Mouse (Mus musculus) spleen, adult 18-20 months (tissue): ENCODE data around the gene Adam12.

Experiments used
- DNase-seq, 2 experiments: peaks; one replicate each; pipeline ENCODE4 v3.0.0; 2022; ENCODE audit warnings: mixed read lengths in 2 of 2

Gene Adam12

GRCm38 (mm10) chr7:134079980-134080725 is 151.8 kb downstream of the Adam12 start:
- DNase-seq = no peak

GRCm38 (mm10) chr7:134077684-134078083 is 154.3 kb downstream of the Adam12 start:
- no peak for DNase-seq

GRCm38 (mm10) chr7:134073011-134073410 is 158.9 kb downstream of the Adam12 start:
- DNase-seq = no peak

GRCm38 (mm10) chr7:134071153-134071885 is 160.6 kb downstream of the Adam12 start:
- no peak for DNase-seq

GRCm38 (mm10) chr7:134062629-134063028 is 169.3 kb downstream of the Adam12 start:
- DNase-seq = no peak

GRCm38 (mm10) chr7:134052486-134052885 is 179.5 kb downstream of the Adam12 start:
- no peak for DNase-seq

- no peak for DNase-seq
Measured at GRCm38 (mm10) chr7:134050371-134050770, 181.6 kb downstream of the Adam12 start.

- no peak for DNase-seq
Measured at GRCm38 (mm10) chr7:134046376-134046775, 185.6 kb downstream of the Adam12 start.

GRCm38 (mm10) chr7:134043576-134043975 is 188.4 kb downstream of the Adam12 start:
- no peak for DNase-seq

- DNase-seq = no peak
Measured at GRCm38 (mm10) chr7:134042614-134043013, 189.3 kb downstream of the Adam12 start.

GRCm38 (mm10) chr7:134033939-134034338 is 198.0 kb downstream of the Adam12 start:
- DNase-seq = no peak

GRCm38 (mm10) chr7:134032959-134033366 is 199.0 kb downstream of the Adam12 start:
- no peak for DNase-seq

- DNase-seq = no peak
Measured at GRCm38 (mm10) chr7:134031787-134032186, 200.2 kb downstream of the Adam12 start.

- no peak for DNase-seq
Measured at GRCm38 (mm10) chr7:134031256-134031655, 200.7 kb downstream of the Adam12 start.

- no peak for DNase-seq
Measured at GRCm38 (mm10) chr7:134028281-134028830, 203.6 kb downstream of the Adam12 start.

GRCm38 (mm10) chr7:134027020-134027415 is 204.9 kb downstream of the Adam12 start:
- DNase-seq = no peak

GRCm38 (mm10) chr7:134026200-134027019 is 205.5 kb downstream of the Adam12 start:
- DNase-seq = no peak

GRCm38 (mm10) chr7:134022157-134022885 is 209.6 kb downstream of the Adam12 start:
- no peak for DNase-seq

GRCm38 (mm10) chr7:134015226-134015625 is 216.7 kb downstream of the Adam12 start:
- DNase-seq = no peak

- no peak for DNase-seq
Measured at GRCm38 (mm10) chr7:134014733-134015132, 217.2 kb downstream of the Adam12 start.

- DNase-seq = no peak
Measured at GRCm38 (mm10) chr7:134009157-134009556, 222.8 kb downstream of the Adam12 start.

- DNase-seq = no peak
Measured at GRCm38 (mm10) chr7:134007942-134008361, 224.0 kb downstream of the Adam12 start.
